Mouse (Mus musculus) frontal cortex, postnatal 36 days (tissue): ENCODE results near the gene Add1.

Experiments
- DNase-seq, 2 experiments: peaks; one replicate each; pipeline ENCODE4 v3.0.0; 2022; ENCODE audit warnings: low spot score in 2 of 2

Add1 gene

GRCm38 (mm10) chr5:34670280-34670679, 96.8 kb downstream of the Add1 start:
- DNase-seq = no peak
